In genomic region chr4:103615011-103615410, GRCm38 (mm10) we compare ENCODE assay signal across 17 mouse cellular contexts. TPM values are rescaled to one million over a fixed set of nuclear protein-coding genes. Genes with fewer than 3 reads are reported as not detected.
"Had no signal": no experiment of that assay in that cellular context is flagged by ENCODE, and none has a peak within 500 bp of the region (broad histone marks: within the 10 kb centered on the region; RNA-seq: fewer than 3 reads in every experiment).

No protein-coding gene starts in this region.

- H3K27ac ChIP-seq: layer of hippocampus, adult 2 months; liver, embryonic 13.5 days; midbrain, embryonic 10.5 days; midbrain, embryonic 15.5 days; neural tube, embryonic 12.5 days; stomach, embryonic 15.5 days had no signal

- H3K9ac ChIP-seq: liver, embryonic 13.5 days; liver, postnatal 0 days; midbrain, embryonic 15.5 days; neural tube, embryonic 12.5 days; stomach, embryonic 15.5 days had no signal

- DNase-seq: kidney, adult 8-10 months; liver; liver, embryonic 13.5 days; liver, postnatal 0 days; retina, postnatal 1 day; right cerebral cortex, postnatal 4 days; spleen, adult 18-20 months; thymus, adult 2 months; thymus, postnatal 25 days had no signal

- H3K4me2 ChIP-seq: liver, embryonic 13.5 days; midbrain, embryonic 15.5 days; neural tube, embryonic 12.5 days; stomach, embryonic 15.5 days had no signal

- ATAC-seq: liver, postnatal 0 days; midbrain, embryonic 15.5 days had no signal

- H3K36me3 ChIP-seq: liver, embryonic 13.5 days; midbrain, embryonic 10.5 days; midbrain, embryonic 15.5 days; neural tube, embryonic 12.5 days; stomach, embryonic 15.5 days had no signal

- H3K4me3 ChIP-seq: layer of hippocampus, adult 2 months; liver, embryonic 13.5 days; midbrain, embryonic 10.5 days; midbrain, embryonic 15.5 days; neural tube, embryonic 12.5 days; stomach, embryonic 15.5 days had no signal

- H3K9me3 ChIP-seq: liver, embryonic 13.5 days; midbrain, embryonic 10.5 days; midbrain, embryonic 15.5 days; neural tube, embryonic 12.5 days; stomach, embryonic 15.5 days had no signal

- H3K4me1 ChIP-seq: liver, embryonic 13.5 days; stomach, embryonic 15.5 days had no signal

RNA-seq across cellular contexts. Expression of gene Dab1, which starts 4.1 kb away (rescaled TPM):
- total RNA-seq: megakaryocyte progenitor cell, adult 5-6 weeks; monocyte, adult 5-6 weeks; neutrophil, adult 5-6 weeks had no signal
